Mouse (Mus musculus): Measurements from ENCODE around the gene Stard5.
A peak's percentile ranks its signal among the peaks of the same experiment; 100 is the strongest.

The Stard5 gene

DNA sequence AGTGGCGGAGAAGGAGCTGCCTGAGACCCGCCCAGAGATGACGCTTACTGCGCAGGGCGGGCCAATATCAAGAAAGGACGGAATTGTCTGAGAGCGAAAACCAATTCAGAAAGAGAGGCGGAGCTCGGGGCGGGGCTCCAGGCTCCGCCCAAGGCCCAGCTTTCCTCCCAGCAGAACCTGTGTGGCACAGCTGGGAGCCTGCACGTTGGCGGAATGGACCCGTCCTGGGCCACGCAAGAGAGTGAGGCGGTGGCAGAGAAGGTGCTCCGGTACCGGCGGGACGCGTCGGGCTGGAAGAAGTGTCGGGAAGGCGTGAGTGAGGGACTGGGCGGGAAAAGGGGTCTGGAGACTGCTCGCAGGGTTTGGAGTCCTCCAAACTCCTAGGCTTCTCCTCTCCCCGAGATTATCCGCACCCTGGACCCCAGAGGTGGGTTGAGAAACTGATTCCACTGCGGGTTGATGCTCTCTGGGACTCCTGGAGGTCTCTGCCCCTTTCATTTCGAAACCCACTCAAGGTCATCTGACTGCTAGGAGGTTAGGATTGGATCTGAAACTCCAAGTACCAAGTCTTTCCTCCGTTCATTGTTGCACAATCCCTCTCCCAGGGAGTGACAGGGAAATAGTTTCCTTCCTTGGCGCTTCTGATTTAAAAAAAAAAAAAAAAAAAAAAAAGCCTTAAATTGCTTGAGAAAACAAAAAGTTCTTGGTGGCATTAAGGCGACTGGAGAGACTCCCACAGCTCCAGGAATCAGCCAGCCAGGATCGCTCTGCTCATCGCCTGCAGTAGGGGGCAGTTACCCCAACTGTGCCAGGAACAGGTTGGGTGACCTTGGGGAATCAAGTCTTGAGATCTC lies at the start of gene Stard5:
Gene Stard5, plus strand, starts transcription at position 132 of the 854 bp plus-strand sequence.
- DNase-seq, result peak; percentile 98

DNA sequence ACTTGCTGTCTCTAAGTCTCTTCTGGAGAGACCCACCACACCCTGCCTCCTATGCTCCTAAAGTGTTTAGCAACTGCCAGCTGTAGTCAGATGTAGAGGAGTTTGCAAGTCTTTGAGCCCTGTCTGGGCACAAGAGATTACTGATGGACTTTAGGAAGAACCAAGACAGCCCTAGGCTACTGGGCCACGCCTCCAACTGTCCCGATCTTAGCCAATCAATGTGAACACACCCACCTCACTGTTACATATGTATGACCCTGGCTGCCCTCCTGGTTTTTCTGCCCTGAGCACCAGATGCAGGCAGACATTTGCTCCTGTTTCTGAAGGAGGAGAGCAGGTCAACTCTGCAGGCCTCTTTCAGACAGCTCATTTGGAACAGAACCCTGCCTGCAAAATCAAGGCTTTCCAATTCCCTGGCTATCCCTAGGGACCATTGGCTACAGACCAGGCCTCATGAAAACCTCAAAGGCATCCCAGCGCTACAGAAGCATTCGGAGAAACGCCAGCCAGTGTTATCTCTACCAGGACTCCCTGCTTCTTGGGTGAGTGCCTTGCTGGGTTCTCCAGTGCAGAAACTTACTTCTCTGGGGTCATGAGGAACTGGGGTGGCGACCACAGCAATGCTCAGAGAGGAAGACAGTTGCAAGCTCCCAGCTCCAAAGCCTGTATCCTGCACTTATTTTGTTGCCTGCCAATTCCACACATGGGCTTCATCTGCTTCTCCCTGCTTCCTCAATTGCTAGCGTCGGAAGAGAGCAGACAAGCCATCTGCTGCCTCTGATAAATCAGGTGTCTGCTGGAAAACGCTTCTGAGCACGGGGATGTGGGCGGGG lies 46.9 kb upstream of the Stard5 start, which contains the start of gene Tmc3:
Gene Tmc3, plus strand, starts transcription at position 289 of the 833 bp plus-strand sequence.
- peak; percentile 24 for DNase-seq

DNA sequence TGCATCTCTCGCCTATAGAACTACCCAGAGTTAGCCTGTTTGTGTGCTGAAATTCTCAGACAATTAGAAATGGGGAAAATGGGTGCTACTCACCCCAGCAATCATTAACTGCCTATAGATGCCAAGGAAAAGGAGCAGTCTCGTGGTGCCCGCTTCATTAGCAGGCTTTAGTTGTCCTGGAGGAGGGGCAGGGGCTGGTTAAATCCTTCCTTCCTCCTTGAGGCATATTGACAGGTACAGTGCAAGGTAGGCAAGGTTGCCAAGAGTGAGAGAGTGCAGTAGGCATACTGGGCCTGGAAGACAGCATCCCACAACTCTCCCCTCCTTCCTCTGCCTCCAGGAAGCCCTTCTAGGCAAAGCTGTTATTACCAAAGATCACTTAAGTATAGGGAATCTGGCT lies 37.7 kb upstream of the Stard5 start:
- DNase-seq, result no peak

DNA sequence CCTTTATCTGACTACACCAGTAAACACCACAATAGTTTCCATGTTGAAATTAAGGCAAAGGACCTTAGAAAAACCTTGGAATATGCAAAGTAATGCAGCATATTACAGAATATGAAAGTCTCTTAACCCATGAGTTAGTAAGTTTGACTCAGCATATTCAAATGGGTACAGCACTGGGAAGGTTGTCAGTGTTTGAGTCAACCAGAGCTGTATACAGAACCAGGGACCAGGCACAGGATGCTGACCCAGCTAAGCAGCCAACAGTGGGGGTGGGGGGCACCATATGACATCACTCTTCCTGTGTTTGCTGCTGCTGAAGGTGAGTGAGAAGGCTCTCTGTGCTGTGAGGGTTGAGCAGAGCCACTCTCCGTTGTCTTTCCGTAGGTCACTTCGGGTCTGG lies 34.7 kb upstream of the Stard5 start:
- DNase-seq, result no peak

DNA sequence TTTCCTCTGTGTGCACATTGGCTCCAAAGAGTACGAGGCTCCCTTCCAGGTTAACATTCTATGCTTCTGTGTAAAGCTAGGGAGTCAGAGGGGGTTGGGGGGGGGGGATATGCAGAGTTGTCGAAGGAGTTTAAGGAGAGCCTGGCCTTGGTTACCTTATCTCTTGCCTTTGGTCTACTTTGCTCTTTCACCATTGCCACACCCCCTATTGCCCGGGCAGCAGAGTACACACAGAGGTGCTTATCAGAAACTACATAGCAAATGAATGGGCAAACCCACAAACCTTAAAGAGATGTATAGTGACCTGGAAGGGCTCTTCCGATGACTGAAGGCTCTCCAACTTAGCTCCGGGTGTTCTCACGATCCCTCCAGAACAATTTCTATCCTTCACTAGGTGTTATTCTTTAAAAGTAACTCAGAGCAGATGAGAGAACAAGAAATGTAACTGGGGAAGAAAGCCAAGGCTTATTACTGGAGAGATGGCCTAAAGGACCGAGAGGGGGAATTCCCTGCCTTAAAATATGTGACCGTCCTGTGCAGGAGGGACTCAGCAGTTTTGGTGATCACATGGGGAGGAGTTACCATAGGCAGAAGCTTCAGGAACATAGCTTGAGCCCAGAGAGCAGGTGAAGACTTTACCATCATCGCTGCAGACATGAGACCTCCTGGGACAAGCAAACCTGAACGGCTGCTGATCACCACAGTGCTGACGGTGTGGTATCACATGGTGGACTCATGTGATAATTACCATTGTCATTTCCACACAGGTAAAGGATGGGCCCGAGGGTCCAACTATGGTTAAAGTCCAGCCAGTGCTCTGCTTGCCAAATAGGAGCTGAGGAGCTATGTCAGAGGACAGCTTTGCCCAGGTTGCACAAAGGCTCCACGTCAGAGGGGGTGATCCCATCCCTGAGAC lies 32.5 kb upstream of the Stard5 start:
- DNase-seq, result no peak

DNA sequence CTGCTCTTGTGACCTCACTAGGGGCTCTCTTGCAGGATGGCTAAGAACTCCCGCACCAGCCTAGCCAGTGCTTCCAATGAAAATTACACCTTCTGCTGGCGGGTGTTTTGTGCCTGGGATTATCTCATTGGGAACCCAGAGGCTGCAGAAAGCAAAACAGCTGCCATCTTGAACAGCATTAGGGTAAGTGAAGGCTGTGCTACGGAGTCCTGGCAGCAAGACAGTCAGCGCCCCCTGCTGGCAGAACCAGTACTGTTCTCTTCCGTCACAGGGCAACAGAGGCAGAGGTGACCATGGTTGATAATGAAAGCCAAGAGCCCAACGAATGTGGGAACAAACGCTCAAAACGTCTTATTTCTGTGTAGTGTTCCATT lies 31.9 kb upstream of the Stard5 start:
- DNase-seq, result peak; percentile 70

DNA sequence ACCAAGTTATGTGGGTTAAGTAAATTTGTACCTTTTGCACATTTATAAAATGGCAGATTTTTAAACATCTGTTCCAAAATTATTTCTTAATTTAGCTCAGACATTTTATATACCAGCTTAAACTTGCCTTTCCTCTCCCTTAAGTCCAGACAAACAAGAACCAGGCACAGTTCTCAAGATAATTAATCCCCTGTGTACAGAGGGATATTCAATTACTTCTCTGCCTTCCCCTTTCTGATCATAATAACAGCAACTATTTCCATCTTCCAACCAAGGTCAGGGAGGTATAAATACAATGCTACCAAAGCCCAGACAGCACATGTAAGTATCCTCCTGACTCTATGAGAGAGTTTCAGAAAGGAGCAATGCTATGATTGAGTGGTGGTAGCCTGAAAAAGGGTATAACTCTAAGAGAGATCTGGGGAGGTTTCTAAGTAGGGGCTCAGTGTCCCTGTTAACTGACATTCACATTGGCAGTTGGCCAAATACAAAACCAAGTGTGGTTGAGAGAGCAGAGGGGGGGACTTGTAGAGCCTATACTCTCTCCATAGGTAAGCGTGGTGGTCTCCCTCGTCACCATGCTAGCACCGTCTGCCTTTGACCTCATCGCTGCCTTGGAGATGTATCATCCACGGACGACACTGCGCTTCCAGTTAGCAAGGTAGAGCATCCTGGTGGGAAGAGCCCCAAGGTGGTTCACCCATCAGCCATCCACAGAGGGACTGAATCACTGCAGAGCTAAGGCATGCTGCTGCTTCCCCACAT lies 27.4 kb upstream of the Stard5 start:
- DNase-seq, result no peak

DNA sequence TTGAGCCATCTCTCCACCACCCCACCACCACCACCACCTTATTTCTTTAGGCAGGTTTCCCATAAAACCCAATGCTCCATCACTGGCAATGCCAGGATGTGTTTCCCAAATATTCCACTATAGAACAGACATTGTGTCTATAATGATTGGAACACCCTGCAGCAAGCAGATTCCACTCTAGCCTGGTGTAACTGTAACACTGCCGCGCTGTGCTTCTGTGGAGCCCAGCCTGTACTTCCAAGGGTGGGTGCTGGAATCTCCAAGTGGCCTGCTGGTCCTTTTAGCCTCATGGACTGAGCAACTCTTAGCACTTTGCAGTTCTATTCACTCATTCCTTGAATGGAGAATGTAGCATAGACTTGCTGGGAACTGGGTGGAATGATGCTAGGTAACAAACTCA lies 25.0 kb upstream of the Stard5 start:
- no peak for DNase-seq

DNA sequence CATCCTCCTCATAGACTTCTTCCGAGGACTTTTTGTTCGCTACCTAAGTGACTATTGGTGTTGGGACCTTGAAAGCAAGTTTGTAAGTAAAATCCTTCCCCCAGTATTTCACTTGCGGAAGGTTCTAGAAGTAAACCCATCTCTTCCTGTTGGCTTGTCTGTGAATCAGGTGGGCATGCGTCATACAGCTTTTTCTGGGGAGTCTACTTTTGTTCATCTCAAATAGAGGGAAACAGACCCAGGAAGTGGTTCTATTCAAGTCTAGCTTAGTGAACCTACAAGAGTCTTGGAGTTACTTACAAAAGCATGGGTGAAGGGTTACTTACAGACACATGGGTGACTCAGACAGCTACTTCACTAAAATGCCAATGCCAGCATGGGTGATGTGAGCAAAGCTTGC lies 21.9 kb upstream of the Stard5 start:
- DNase-seq, result no peak

DNA sequence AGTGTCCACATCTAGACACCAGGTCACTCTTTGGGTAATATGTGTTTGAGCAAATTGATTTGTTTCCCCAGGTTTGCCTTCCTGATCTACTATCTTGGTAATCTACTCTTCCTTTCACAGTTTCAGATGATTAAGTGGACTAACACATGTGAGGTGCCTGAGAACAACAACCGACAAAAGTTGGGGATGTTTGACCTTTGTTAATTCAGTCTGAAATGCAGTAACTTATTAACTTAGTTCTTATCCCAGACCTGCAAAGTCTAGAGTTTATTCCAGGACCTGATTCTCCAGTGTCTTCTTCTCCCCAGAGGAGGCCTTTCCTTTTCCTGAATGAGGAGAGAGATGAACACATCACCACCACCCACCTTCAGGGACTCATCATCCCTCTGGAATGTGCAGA lies 19.9 kb upstream of the Stard5 start:
- no peak for DNase-seq

DNA sequence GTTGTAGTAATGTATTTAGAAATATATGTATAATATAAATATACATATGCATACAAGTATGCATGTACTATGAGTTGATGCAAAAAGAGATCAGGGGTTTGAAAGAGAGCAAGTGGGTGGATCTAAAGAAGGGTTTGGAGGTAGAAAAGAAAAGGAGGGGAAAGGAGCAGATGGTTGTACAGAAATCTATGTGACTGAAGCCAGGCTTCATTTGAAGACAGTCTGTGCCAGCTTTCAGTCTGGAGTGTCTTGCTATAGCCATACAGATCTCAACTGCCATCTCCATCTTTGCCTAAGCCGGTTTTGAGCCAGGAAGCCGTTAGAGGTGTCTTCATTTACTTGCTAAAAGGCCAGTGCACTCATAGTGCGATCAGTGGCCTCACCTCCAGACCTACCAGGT lies 16.5 kb upstream of the Stard5 start:
- DNase-seq, result no peak

DNA sequence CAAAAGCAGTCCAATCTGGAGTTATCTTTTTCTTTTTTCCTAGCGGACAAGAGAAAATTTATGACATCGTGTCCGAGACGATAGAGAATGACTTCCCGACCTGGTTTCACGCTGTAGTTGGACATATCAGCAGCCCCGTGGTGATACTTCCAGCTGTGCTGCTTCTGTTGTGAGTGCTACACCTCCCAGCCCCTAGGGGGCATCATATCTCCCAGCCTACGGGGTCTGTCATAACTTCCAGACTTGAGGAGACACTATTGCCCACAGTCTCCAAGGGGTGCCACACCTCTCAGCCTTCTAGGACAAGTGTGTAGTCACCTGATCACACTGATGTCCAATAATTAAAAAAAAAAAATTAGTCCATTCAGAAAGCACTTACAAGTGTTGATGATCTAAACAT lies 15.9 kb upstream of the Stard5 start:
- no peak for DNase-seq

DNA sequence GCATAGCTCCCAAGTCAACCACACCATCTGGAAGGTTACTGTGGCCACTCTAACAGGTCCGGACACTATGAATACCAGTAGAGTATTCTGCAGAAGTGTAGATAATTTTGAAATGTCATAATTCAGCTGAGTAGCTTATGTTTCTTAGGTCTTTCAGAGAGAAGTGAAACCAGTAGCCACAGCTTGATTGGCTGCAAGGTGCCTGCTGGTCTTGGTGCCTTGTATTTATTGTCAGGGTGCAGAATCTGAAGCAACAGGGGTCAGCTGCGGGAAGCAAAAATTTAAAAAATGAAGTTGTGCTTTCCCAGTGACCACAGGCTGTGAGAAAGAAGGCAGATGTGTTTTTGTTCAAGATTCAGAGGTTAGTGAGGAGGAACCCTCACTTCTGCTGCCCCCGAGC lies 15.5 kb upstream of the Stard5 start:
- DNase-seq, result peak; percentile 28

DNA sequence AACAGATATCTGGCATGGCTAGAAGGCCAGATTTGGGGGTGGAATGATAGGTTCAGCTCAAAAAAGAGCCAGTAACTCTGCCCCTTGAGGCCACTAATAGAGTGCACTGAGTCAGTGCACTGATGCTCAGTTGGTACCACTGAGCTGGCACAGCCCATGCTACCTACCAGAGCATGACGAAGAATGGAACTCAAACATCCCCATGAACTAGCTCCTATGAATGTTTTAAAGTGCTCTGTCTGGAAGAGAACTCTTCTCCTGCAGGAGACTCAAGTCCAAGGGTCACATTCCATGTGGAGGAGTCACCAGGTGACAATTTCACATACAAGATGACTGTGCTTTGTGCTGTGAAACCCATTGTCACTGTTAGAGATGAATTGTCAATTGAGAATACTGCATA lies 13.1 kb upstream of the Stard5 start:
- no peak for DNase-seq

DNA sequence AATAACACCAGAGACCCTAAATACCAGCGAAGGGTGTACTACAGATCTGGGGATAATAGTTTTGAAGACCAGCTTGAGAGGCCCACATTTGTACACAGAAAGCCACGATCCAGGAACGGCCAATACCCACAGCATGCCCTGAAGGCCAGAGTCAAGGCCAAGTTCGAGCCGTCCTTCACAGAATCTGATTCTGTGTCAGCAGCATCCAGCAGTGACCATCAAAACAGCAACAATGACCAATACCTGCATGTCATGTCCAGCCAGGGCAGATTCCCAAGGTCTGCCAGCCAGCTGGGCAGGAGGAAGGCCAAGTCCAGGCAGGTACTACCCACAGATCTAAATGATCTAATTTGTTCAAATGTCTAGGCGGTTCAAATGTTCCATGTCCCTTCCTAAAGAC lies 9.2 kb upstream of the Stard5 start:
- DNase-seq, result no peak

DNA sequence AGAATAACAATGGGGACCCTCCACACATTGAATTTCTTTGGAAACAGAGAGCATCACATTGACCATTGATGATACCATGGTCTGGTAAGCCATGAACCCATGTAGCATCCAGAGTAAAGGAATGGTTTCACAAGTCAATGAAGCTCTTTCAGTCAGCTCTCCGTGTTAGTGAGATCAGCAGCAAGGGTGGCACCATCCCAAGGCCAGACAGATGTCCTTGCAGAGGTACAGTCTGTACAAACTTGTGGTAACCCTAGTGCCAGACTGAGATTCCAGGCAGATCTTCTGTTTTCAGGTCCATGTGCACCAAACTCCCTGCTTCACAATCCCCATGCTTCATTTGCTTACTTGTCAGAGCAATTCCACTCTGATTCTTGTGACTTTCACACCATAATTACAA lies 7.7 kb upstream of the Stard5 start:
- DNase-seq, result no peak

DNA sequence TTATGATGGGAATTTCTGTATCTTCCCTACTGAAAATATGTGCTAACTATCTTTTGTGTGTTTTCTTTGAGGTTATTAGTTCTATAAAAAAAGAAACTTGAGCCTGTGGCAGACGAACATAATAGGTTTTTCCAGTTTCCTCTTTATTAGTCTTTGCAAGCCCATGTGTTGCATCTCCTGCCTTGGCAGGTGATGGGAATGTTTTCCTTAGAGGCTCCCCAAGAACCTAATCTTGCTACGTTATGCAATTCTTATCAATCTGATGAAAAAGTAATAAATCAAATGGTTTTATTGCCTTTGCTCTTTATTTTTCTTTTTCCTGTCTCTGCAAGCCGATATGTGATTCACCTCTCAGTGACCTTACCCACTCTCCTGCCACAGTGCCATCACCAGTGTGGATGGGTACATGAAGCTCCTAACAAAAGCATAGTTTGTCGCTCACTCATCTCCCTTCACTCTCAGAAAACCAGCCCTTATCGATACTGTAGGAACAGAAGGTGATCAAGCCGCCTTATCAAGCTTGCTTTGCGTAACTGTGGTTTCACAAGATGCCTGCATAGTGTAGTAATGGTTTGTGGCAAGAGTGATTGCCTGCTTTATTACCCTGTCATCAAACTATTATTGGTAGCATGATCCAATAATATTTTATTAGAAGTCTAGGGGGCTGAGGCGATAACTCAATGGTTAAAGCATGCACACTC lies 5.1 kb upstream of the Stard5 start:
- no peak for DNase-seq

DNA sequence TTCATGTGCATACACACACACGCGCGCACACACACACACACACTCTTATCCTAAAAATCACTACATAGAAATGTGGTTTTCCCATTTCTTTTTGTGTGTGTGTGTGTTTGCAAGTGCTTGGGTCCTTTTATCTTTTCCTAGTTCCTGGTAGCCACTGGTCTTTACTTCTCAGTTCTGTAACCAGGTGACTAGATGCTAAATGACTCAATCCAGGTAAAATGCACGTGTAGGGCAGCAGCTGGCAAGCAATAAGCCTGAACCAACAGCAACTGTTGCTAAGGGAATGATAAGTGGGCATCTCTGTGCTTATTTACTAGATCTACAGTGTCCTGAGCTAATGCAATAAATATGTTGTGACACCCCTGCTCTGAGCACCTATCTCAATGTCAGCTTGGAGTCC lies 4.4 kb upstream of the Stard5 start:
- no peak for DNase-seq

DNA sequence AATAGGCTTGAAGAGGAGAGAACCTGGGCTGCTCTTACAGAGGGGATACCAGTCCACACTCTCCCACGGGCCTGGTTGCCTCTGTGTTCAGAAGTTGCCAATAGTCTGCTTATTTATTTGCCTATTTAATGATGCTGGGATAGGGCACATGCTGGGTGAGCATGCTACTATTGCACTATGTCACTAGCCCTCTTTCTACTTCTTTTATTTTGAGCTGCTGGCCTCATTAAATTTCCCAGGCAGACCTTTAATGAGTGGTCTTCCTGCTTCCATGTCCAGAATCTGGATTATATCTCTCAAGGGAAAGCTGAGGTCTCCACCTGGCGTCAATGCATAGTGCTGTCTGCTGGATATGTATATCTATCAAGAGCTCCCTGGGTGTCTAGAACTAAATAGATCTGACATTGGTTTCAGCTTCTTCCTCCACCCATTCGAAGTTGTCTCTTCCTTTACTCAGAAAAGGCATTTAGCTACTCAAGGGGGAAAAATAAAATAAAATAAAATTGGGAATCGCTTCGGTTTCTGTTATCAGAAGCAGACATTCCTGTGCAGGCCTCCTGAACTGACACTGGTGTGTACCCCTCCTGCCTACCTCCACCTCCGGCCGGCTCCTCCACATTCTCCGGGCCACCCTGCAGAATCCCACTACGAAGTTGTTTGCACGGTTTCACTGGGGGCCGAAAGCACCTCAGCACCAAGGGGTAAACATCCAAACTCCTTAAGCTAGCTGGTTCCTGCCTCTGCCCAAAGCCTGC lies 509 bp upstream of the Stard5 start:
- no peak for DNase-seq

DNA sequence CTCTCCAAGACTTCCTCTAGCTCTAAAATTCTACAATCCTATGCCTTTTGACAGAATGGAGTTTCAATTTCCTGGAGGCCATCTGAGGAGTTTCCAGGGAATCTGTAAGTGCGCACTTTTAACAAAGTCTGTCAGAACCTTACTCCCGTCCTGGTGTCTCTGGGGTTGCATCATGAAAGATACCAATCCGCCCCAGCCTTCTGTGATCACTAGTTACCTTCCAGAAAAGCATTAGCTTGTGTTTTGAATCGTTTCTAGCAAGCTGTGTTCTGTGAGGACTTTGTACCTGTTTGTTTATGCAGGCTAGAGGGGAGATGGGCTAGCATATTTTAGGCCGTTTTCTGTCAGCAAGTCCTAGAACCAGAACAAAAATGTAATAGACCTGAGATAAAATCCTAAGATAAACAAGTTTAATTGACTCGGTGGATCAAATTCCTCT lies 942 bp downstream of the Stard5 start:
- DNase-seq, result no peak

DNA sequence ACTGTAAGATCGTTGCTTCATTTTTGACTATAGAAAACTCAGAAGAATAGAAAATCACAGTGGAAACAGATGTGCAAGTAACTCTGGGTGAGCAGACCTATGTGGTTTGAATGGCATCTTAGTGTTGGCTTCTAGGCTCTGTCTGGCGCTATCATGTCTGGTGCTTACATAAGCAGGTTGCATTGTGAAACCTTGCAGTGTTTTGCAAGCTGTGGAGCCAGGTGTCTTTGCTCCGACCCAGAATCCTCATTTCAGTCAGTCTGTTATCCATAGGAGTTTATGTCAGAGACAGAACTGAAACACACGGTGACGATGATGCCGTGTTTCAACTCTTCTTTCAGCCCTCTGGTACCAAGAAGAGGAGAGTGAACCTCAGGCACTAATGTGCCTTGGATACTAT lies 2.1 kb downstream of the Stard5 start:
- DNase-seq, result peak; percentile 36

Measured in lung, postnatal 36 days (tissue).